Mouse (Mus musculus) brain, embryonic 18.5 days (tissue): ENCODE results near the gene Olfr370.
"Not testable (repeated sequence)": the region's sequence is repeated elsewhere in the genome, so short reads cannot be mapped to it uniquely, and the experiment has no call there.

Source experiments
- DNase-seq: peaks from one replicate; pipeline ENCODE4 v3.0.0-alpha.2; 2012; ENCODE audit warnings: low read depth, low spot score

The Olfr370 gene

DNA sequence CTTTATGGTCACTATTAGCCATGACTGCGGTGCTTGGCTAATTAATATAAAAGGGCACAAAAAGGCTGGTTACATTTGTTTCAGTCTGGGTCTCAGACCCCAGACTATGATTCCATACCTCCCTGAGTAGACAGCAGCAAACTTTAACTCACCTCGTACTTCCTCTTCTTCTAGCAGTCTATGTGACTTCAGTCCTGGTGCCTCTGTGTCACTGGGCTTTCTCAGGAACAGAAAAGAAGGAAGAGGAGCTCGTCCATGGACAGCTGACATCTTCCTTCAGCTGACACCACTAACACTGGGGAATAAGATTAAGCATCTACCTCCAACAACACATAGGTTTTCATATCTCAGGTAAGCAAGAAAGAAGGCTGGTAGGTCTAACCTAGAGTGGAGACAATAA is at the start of gene Olfr370:
Olfr370 (plus strand) TSS at position 45 of the 400 bp plus-strand sequence.
- DNase-seq = no peak

DNA sequence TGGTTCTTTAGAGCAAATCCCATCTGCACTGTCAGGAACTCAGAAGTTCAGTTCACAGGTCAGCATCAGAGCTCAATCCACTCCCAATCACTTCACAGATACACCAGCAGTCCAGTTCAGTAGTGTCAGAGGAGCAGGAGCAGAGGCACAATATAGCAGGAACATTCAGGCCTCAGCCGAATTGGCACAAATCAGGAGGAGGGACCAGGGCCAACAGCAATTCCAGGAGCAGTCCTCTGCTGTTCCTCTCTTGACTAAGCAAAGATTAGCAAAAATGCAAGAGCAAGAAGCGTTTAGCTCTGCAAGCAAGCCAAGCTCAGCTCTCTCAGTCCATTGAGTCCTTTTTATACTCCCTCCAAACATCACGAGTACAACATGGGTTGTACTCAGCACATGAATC is 23.9 kb upstream of the Olfr370 start:
- DNase-seq = no peak

DNA sequence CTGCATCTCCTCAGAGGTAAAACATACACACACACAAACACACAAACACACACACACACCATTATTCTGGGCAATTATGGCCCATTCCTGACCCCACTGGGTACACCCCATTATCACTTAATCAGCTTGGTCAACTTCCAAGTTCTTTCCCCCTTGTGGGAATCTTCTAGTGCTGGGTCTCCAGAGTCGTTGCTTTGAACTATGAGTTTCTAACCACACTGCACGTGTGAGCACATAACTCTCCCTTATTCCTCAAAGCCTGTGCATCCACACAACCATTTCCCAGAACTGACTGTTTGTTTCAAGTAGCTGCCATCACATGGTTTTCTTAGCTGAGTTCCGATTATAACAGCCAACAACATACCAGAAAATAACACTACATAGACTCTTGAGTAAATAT is 15.1 kb upstream of the Olfr370 start:
- DNase-seq = no peak

DNA sequence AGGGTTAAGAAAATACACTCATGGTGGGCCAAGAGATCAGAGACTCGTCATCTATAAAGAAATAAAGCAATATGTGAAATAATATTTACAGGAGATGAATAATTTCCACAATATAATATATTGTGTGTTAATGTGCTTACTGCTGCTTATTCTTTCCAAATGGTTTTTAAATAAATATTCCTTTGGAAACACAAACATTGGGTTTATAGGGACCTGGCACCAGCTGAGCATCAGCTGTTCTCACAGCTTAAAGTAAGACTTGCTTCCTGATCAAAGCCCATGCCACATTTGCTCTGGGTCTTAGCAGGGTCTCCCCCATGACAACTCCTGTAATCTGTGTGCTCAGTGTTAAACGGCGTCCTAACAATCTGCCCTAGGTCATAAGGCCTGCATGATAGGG is 14.7 kb upstream of the Olfr370 start:
- DNase-seq = not testable (repeated sequence)

DNA sequence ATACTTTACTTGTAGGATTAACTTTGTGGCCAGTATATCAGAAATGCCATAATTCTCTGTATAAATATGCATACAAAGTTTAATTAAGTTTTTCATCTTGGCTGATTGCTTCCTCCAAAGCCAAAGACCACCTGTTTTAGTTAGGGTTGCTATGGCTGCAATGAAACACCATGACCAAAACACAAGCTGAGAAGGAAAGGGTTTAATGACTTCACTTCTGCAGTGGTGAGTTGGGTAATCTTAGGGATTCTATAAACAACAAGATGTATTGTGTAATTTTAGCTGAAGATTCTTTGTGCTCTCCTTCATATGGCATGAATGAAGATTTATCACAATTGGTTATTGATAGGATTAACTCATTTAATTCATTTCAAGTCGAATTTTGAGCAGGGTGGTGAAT is 14.3 kb upstream of the Olfr370 start:
- DNase-seq = no peak

DNA sequence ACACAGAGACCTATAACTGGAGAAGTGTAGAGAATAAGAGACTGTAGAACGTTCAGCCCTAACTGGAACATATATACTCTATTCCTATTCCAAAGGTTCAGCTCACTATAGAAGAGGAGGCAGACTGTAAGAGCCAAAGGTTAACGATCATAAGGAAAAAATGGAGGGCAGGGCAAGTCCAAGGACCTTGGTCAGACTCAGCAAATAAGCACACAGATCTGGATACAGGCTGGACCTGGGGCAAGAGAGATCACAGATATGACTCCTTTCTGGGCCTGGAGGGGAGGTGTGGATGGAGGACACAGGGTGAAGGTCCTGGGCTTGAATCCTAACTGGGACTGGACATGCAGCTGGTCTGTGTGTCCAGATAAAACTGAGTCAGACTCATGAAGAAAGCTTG is 778 bp upstream of the Olfr370 start:
- no peak for DNase-seq

DNA sequence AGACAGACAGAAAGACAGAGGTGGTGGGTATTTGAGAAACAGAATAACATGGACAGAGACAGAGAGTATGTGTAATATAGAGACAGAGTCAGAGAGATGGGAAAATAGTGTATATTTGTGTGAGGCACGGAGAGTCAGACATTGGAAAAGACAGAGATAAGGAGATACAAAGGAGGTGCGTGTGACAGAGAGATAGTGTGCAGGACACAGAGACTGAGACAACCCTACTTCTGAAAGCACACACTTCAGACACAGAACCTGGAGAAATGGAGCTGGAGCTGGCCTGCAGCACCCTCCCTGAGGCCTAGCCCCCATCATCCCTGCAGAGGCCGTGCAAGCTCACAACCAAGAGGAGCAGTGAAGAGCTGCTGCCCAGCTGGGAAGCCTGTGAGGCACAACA is 27.1 kb downstream of the Olfr370 start:
- DNase-seq = no peak

DNA sequence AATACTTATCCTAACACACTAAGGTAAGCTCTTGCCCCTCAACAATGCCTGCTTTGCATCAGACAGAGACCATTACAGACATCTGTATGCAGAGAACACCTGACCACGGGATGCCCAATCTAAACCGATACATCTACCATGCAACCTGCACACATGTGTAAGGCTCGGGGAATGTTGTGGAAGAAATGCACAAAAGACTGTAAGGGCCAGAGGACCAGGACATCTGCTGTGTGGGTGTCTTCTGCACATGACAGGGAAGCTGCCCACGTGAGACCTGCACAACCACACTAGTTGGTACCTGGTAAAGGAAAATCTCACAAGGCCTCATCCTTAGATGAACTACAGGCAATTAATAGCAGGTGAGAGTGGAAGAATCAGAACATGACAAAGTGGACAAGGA is 27.7 kb downstream of the Olfr370 start:
- no peak for DNase-seq

DNA sequence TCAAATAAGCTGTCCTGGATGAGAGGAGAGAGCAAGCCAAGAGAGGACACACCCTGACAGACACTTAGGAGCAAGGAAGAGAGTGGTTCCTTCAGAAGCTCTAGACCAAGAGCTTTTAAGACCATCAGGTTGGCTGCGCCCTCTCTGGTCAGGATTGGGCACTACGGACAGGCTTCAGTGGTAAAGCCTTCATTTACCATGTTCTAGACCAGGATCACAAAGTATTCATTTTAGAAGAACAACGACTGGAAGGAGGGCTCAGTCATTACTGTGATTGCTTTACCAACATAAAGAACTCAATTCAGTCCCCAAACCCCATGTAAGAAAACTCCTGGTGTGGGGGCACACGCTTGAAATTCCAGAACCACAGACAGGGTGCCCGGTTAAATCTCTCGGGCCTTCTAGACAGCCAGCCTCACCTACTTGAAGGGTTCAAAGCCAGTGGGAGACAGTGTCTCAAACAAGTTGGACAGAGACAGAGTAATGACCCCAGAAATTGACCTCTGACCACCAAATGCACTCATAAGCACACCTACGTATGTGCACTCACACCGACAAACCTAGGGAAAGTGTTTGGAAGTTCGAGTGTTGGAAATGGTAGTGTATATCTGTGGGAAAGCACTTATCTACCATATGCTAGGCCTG is 30.3 kb downstream of the Olfr370 start:
- no peak for DNase-seq

DNA sequence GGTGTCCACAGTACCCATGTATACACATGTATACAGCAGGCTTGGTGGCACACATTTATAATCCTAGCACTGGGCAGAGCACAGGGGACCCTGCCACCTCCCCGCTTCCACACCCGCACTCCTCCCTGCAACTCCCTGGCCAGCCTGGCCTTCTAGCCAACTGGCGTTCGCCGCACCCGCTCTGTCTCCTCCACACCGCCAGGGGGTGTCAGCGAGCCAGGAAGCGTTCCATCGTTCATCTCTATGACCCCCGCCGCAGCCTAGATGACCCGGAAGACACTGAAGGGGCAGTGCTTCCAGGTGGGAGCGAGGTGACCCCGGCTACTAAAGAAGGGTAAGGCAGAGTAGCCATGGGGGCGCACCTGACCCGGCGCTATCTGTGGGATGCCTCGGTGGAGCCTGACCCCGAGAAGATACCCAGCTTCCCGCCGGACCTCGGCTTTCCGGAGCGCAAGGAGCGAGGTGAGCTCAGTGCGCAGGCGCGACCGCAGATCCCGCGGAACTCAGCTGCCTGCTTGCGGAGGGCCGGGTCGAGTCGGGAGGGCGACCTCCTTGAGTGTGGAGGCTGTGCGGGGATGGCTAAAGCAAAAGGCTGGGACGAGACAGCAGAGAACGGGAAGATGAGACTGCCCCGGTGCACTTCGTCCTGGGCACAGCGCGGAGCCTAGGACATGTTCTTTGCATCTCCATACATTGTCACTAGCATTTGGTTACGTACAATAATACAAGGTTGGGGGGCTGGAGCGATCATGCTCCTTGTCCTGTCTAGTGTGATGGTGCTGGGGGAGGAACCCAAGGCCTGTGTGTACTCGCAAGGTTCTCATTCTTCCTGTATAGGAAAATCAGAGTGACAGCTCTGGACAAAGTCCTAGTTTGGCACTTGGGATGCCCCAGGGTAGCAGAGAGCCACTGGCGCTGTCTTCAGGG is 31.2 kb downstream of the Olfr370 start, which contains the start of gene Ndufb7:
Ndufb7 (plus strand) TSS at position 203 of the 927 bp plus-strand sequence.
- DNase-seq = peak; percentile 78

DNA sequence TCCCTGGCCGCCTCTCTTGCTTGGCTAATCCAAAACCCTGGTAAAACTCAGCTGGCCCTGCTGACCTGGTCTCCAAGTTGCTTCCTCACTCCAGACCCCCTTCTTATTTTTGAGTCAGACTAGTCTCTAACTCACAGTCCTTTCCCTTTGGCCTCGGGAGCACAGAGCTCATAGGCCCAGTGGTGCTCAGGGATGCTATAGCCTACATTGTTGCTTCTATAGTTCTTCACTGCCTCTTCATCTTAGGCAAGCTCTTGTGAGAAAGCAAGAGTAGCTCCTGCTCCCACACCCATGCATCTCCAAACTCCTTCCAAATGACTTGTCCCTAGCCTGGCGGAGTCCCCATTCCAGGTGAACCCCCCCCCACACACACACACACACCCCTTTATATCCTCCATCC is 32.1 kb downstream of the Olfr370 start:
- no peak for DNase-seq

DNA sequence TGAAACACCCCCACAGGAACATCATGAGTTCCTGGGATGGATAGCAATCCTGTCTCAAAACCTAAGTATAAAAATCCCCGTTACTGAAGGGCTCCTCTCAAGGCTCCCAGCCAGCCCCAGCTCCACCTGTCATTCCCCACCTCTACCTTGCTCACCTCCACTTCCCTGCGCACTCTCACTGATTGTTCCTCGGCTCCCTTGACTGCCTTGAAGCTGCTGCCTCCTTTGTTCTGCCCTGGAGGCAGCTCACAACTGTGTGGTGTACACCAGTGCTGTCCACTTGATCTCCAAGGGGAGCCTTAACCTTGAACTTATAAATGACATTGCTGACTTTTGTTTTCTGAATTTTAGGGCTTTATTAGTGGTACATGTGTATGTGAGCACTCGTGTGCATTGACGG is 32.5 kb downstream of the Olfr370 start:
- DNase-seq = no peak

DNA sequence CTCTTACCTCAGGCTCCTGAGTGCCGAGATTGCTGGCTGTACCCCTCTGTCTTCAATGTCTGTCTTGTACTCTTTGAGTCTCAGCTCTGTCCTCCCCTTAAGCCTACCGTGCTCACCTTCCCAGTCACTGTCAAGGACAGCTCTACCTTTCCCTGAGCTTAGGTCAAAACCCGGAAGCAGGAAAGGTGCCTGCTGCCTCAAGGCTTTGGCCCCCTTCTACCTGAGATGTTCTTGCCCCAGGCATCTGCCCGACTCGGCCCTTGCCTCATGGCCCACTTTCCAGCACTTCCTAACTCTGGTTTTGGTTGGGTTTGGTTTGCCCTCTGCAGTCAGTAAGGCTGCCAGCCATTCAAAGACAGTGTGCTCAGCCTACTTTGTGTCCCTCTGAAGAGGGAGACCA is 33.2 kb downstream of the Olfr370 start:
- DNase-seq = no peak

DNA sequence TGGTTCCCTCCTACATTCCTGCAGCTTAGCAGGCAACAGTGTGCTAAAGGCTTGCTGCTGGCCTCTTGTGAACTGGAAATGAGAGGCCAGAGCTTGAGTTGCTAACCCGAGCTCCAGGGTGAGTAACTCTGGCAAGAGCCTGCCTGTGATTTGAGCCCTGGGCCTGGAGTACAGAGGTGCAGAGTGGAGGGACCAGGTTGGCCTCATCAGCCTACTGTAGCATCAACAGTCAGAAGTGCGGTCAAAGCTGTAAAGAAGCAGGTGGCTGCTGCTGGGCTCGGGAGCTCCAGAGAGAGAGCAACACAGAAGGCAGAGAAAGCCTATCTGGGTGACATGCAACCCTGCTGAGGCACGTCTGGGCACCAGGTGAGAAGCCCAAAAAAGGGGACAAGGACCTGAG is 33.6 kb downstream of the Olfr370 start:
- no peak for DNase-seq

DNA sequence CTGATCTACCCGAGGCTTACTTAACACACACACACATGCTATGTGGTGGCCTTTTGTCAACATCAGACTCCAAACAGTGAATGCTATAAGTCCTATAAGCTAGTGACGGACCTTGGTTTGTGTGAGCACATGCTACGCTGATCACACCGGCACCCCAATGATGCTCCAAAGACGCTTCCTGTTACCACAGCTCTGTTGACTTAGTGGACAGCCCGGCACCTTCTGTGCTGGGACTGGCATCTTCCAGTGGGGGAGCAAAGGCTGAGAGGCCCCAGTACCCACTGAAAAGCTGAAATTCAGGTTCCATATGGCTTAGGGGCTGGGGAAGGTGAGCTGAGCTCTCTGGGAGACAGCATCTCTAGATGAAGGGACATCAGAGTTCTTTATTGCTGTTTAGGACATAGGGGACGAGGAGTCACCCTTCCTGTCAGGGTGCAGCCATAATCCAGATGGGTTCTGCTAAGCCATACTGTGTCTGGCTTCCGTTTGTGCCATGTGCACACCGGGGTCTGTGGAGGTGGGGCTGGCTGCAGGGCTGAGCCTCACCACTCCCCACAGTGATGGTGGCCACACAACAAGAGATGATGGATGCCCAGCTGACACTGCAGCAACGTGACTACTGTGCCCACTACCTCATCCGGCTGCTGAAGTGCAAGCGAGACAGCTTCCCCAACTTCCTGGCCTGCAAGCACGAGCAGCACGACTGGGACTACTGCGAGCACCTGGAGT is 34.9 kb downstream of the Olfr370 start:
- DNase-seq = no peak

DNA sequence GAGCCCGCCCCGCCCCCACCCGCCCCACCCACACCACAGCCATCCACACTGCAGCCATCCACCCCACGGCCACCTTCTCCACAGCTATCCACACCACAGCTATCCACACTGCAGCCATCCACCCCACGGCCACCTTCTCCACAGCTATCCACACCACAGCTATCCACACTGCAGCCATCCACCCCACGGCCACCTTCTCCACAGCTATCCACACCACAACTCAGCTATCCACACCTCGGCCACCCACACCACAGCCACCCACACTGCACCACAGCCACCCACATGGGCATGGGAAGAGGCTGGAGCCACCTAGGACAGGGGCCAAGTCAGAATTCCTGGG is 35.4 kb downstream of the Olfr370 start:
- not testable (repeated sequence) for DNase-seq

DNA sequence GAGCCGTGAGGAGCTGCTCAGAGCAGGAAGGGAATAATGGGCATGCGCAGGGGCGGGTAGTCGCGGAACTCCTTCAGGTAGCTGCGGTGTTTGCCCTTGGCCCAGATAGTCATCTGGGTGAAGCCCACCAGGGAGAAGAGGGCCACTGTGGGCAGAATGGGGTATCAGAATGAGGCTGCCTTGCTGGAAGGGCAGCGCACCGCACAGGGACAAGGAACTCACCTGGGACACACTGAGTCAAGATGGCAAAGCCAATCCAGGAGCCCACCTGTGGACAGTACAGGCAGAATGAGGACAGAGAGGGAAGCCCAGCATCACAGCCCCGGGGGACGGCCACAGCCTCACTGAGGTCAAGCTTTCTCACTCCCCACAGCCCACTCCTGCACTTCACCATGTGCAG is 36.2 kb downstream of the Olfr370 start:
- DNase-seq = no peak

DNA sequence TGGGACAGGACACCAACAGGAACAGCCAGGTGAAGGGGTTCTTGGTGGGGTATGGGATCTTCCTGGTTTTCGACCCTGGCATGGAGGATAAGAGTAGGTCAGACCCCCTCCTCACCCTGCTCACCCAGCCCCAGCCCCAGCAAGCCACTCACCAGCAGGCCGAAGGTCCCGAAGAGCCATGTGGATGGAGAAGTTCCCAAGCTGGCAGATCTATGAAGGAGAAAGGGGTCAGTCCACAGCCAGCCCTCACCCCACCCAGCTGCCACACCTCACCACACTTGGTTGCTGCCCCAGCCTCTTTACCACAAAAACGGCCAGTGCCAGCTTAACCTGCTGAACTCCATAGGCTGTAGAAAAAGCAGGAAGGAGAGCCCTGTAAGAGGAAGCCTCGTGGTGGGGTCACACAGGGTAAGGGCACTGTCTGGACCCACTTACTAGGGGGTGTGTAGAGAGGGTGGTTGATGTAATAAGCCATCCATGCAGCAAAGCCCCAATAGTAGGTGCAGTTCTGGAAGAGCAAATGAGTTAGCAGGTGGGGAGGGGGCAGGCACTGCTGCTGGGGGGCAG is 36.7 kb downstream of the Olfr370 start:
- no peak for DNase-seq

DNA sequence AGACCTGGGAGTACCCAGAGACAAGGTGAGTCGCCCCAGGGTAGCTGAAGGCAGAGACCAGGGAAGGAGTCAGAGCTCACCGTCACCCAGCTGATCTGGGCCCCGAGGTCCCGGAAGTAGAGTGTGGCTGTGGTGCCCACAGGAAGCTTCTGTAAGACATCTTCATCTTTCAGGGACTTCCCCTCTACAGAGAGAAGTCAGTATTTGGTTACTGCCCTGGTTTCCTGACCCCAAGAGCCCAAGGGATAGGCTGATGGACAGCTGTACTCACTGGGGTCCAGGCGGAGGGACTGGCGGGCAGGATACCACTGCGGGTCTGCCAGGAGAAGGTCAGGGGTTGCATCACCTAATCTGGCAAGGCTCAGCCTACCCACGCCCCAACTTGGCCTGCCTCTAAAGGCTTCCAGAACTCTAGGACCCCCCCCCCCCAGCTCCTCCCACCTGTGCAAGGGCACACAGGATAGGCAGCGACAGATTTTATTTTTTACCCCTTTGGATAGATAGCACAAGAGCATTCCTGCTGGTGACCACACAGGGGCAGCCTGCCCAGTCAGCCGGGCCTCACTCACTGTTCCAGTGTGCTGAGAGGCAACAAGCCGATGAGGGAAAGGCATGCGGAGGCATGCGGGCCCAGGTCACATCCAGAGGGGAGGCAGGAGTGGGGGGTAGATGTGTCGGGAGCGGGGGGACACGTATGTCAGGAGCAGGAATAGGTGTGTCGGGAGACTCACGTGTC is 37.7 kb downstream of the Olfr370 start:
- no peak for DNase-seq

DNA sequence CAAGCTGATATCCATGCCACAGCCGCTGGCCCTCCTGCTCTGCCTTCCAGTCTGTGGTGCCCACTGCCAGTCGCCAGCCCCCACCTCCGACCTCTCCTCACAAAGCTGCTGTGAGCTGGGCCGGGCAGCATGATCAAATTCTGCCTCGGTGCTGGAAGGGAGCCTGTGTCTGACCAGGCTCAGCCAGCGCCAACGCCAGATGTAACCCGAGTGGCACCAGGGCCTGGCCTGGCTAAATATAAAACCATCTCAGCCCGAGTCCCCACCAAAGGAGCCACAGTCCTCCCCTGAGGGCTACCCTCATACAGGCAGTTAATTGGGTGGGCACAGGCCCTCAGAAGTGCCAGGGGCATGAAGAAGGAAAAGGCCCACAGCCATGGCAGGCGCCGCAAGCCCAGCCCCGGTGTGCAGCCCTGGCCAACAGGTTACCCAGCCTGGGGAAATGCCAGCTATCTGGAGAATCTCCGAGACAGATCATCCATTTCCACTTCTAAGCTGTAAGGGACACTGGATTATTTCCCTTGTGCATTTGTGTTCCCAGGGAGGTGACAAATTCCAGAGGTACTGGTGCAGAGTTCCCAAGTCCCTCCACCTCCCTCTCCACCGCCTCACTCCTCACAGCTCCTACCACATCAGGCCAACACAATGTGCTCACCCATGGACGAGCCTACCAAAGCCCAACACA is 39.2 kb downstream of the Olfr370 start:
- no peak for DNase-seq
